Mouse (Mus musculus): Measurements from ENCODE around the gene Rasgef1b.

DNA sequence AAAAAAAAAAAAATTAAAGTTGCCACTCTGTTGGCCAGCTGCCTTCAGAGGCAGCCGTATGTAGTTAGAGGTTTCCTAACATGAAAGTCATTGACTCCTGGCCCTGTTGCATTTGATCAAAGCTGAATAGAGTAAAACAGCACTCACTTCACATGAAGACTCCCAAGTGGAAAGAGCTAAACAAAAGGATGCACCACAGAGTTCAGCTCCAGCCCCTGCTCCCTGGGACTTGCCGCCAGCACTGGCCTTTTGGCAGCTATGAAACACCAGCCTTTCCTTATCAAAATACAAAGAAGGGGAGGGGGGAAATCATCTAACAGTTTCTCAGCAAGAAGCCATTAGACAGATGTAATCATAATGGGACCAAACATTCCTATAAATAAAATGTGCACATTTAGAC, 8.3 kb downstream of the Rasgef1b start:
- TF ChIP-seq CTCF (conservative IDR thresholded peaks at IDR 0.05 in 1 of 2, IDR thresholded peaks at IDR 0.05 in 1 of 2; ENCODE audit: low read depth in 2 of 2, low read length in 2 of 2): no peak
- no peak for TF ChIP-seq USF2 (conservative IDR thresholded peaks at IDR 0.05; ENCODE audit: low read depth, low read length)
- TF ChIP-seq SMC3 (IDR thresholded peaks at IDR 0.05; ENCODE audit: low read depth, low read length): no peak
- no peak for TF ChIP-seq ETS1 (conservative IDR thresholded peaks at IDR 0.05; ENCODE audit: low read depth, low read length)
- TF ChIP-seq TBP (conservative IDR thresholded peaks at IDR 0.05; ENCODE audit: low read depth, low read length): no peak
- TF ChIP-seq MAX (IDR thresholded peaks at IDR 0.05; ENCODE audit: low read length): no peak
- no peak for TF ChIP-seq JUND (conservative IDR thresholded peaks at IDR 0.05; ENCODE audit: low read depth, low read length)
- no peak for TF ChIP-seq MXI1 (IDR thresholded peaks at IDR 0.05; ENCODE audit: low read depth, low read length)
- no peak for TF ChIP-seq GABPA (IDR thresholded peaks at IDR 0.05; ENCODE audit: insufficient replicate concordance, low read depth, low read length)
- TF ChIP-seq JUN (IDR thresholded peaks at IDR 0.05; ENCODE audit: insufficient read depth, low read depth, low read length): no peak
- no peak for TF ChIP-seq MYC (IDR thresholded peaks at IDR 0.05; ENCODE audit: low read depth, low read length)
